In genomic region chr7:71456421-71456820, GRCm38 (mm10) we compare ENCODE assay signal across 16 mouse cellular contexts.
DNase-seq lines count a peak whose midpoint lies in the region; ATAC-seq lines count a peak whose summit lies in the region.
"Had no signal": no experiment of that assay in that cellular context is flagged by ENCODE, and none has a peak within 500 bp of the region (broad histone marks: within the 10 kb centered on the region; RNA-seq: fewer than 3 reads in every experiment).

No protein-coding gene starts in this region.

- no peaks in the 10 kb centered on the region for H3K27me3 ChIP-seq in embryonic facial prominence, embryonic 12.5 days
- no peaks in the 10 kb centered on the region for H3K27me3 ChIP-seq in embryonic facial prominence, embryonic 10.5 days (replicated peaks; ENCODE audit: low read depth, poor library complexity, severe bottlenecking)
- no peaks in the 10 kb centered on the region for H3K27me3 ChIP-seq in kidney, embryonic 16.5 days (ENCODE audit: insufficient read depth, low read length)
- no peaks in the 10 kb centered on the region for H3K27me3 ChIP-seq in liver, embryonic 13.5 days
- H3K27me3 ChIP-seq: hindbrain, embryonic 12.5 days; neural tube, embryonic 15.5 days had no signal

- no peaks in the 10 kb centered on the region for H3K9me3 ChIP-seq in embryonic facial prominence, embryonic 12.5 days
- H3K9me3 ChIP-seq in embryonic facial prominence, embryonic 10.5 days: no peaks in the 10 kb centered on the region
- peaks cover 8% of the 10 kb centered on the region; the same call in 1 of the 2 replicates for H3K9me3 ChIP-seq in kidney, embryonic 16.5 days (ENCODE audit: low read length)
- H3K9me3 ChIP-seq in liver, embryonic 13.5 days (replicated peaks): no peaks in the 10 kb centered on the region
- H3K9me3 ChIP-seq: hindbrain, embryonic 12.5 days; midbrain, embryonic 10.5 days; neural tube, embryonic 15.5 days had no signal

- no peak overlapping the region for H3K9ac ChIP-seq in embryonic facial prominence, embryonic 12.5 days
- peak overlapping the region; percentile 46; the same call in 1 of the 2 replicates for H3K9ac ChIP-seq in kidney, embryonic 16.5 days (replicated peaks; ENCODE audit: low read length)
- no peak overlapping the region for H3K9ac ChIP-seq in liver, embryonic 13.5 days
- H3K9ac ChIP-seq: hindbrain, embryonic 12.5 days; neural tube, embryonic 15.5 days had no signal

- H3K4me3 ChIP-seq in embryonic facial prominence, embryonic 12.5 days: no peak overlapping the region
- H3K4me3 ChIP-seq in embryonic facial prominence, embryonic 10.5 days: no peak overlapping the region
- peak overlapping the region; percentile 16; the same call in 1 of the 2 replicates for H3K4me3 ChIP-seq in kidney, embryonic 16.5 days (ENCODE audit: low read length)
- no peak overlapping the region for H3K4me3 ChIP-seq in liver, embryonic 13.5 days (replicated peaks)
- H3K4me3 ChIP-seq: erythroblast, embryonic 14.5 days; hindbrain, embryonic 12.5 days; layer of hippocampus, adult 2 months; midbrain, embryonic 10.5 days; neural tube, embryonic 15.5 days had no signal

- WGBS in embryonic facial prominence, embryonic 12.5 days: 85% methylated on average over 13 of the region's 13 CpGs
- 87% methylated on average over 13 of the region's 13 CpGs for WGBS in embryonic facial prominence, embryonic 10.5 days
- 43% methylated on average over 13 of the region's 13 CpGs for WGBS in kidney, embryonic 16.5 days
- 67% methylated on average over 13 of the region's 13 CpGs for WGBS in liver, embryonic 13.5 days (ENCODE audit: insufficient replicate concordance)

- intact Hi-C loops in left cerebral cortex, postnatal 14 days (cut with DNase I): no loop called here

- H3K4me1 ChIP-seq in embryonic facial prominence, embryonic 12.5 days: no peaks in the 10 kb centered on the region
- no peaks in the 10 kb centered on the region for H3K4me1 ChIP-seq in embryonic facial prominence, embryonic 10.5 days
- H3K4me1 ChIP-seq in kidney, embryonic 16.5 days (ENCODE audit: insufficient read depth, low read length): peaks cover 29% of the 10 kb centered on the region
- peaks cover 14% of the 10 kb centered on the region for H3K4me1 ChIP-seq in liver, embryonic 13.5 days (replicated peaks)
- H3K4me1 ChIP-seq: hindbrain, embryonic 12.5 days; midbrain, embryonic 10.5 days; neural tube, embryonic 15.5 days had no signal

- no peak for DNase-seq in embryonic facial prominence, embryonic 10.5 days (ENCODE audit: low spot score)
- DNase-seq in kidney, adult 8-10 months: no peak
- peak; percentile 76 for DNase-seq in ES-CJ7 (ENCODE audit: low read depth, low spot score)
- no peak for DNase-seq in liver, embryonic 13.5 days
- no peak for DNase-seq in left cerebral cortex, postnatal 14 days (ENCODE audit: low spot score in 2 of 2)
- no peak for DNase-seq in ovary, postnatal 14 days (ENCODE audit: low spot score)
- DNase-seq: adrenal gland, adult 2 months; cerebellum, postnatal 25 days; right cerebral cortex, postnatal 14 days had no signal

- no peak for ATAC-seq in embryonic facial prominence, embryonic 12.5 days (ENCODE audit: insufficient number of reproducible peaks, insufficient read depth, low FRiP score, low TSS enrichment)
- 0 out of 2 replicates have a peak, but pooled peaks have one; percentile 43 for ATAC-seq in kidney, embryonic 16.5 days (ENCODE audit: low FRiP score, low TSS enrichment)
- ATAC-seq in liver, embryonic 13.5 days (ENCODE audit: low read depth): no peak

- no peaks in the 10 kb centered on the region for H3K36me3 ChIP-seq in embryonic facial prominence, embryonic 12.5 days
- no peaks in the 10 kb centered on the region for H3K36me3 ChIP-seq in embryonic facial prominence, embryonic 10.5 days (replicated peaks)
- H3K36me3 ChIP-seq in kidney, embryonic 16.5 days (ENCODE audit: insufficient read depth, low read length): no peaks in the 10 kb centered on the region
- no peaks in the 10 kb centered on the region for H3K36me3 ChIP-seq in liver, embryonic 13.5 days
- H3K36me3 ChIP-seq: hindbrain, embryonic 12.5 days; midbrain, embryonic 10.5 days; neural tube, embryonic 15.5 days had no signal

- H3K27ac ChIP-seq in embryonic facial prominence, embryonic 12.5 days: no peak overlapping the region
- H3K27ac ChIP-seq in embryonic facial prominence, embryonic 10.5 days (replicated peaks): no peak overlapping the region
- H3K27ac ChIP-seq in kidney, embryonic 16.5 days (ENCODE audit: low read length): peak overlapping the region; percentile 93
- H3K27ac ChIP-seq in liver, embryonic 13.5 days: no peak overlapping the region
- H3K27ac ChIP-seq: hindbrain, embryonic 12.5 days; layer of hippocampus, adult 2 months; midbrain, embryonic 10.5 days; neural tube, embryonic 15.5 days had no signal

- H3K4me2 ChIP-seq in embryonic facial prominence, embryonic 12.5 days (replicated peaks): 0 out of 2 replicates have a peak overlapping the region, but pooled peaks have one; percentile 19
- H3K4me2 ChIP-seq in kidney, embryonic 16.5 days (replicated peaks; ENCODE audit: low read depth, low read length): peak overlapping the region; percentile 23; the same call in 1 of the 2 replicates
- peak overlapping the region; percentile 24; the same call in 1 of the 2 replicates for H3K4me2 ChIP-seq in liver, embryonic 13.5 days
- H3K4me2 ChIP-seq: hindbrain, embryonic 12.5 days; neural tube, embryonic 15.5 days had no signal
